Mouse (Mus musculus) layer of hippocampus, postnatal 36 days (tissue): ENCODE data around the gene Jmjd6. TPM values are rescaled to one million over a fixed set of nuclear protein-coding genes. Genes with fewer than 3 reads are reported as not detected.

Experiments
- DNase-seq, 2 experiments: peaks; one replicate each; pipeline ENCODE4 v3.0.0; 2022
- total RNA-seq, 2 experiments: library from RNA; stranded (reverse); gene quantifications; 2 replicates each; pipeline ENCODE4 v1.2.3; 2021

Gene Jmjd6
- total RNA-seq, 2 experiments from 2014 or later, result 35.0 to 44.9 TPM

GRCm38 (mm10) chr11:116806136-116807071 is 36.8 kb downstream of the Jmjd6 start:
- DNase-seq, result no peak

GRCm38 (mm10) chr11:116802709-116803108 is 40.5 kb downstream of the Jmjd6 start:
- no peak for DNase-seq

- no peak for DNase-seq
Observed at GRCm38 (mm10) chr11:116801106-116801505, 42.1 kb downstream of the Jmjd6 start.

- DNase-seq, result peak in 1 of 2 experiments; percentile 41
Observed at GRCm38 (mm10) chr11:116799364-116799763, 43.9 kb downstream of the Jmjd6 start.

Other genes with a start within 250 kb of the Jmjd6 start
- gene Rhbdf2, start 216.4 kb downstream of the Jmjd6 start, total RNA-seq, result 1 to 10 TPM in 1 of 2 experiments, under 1 TPM in 1; 0.90 to 1.4 TPM
- 1 to 10 TPM; 5.0 to 5.2 TPM for gene Prcd, start 189.9 kb downstream of the Jmjd6 start, total RNA-seq
- gene Cygb, start 189.1 kb downstream of the Jmjd6 start, total RNA-seq, result 10 to 100 TPM; 72.2 to 74.8 TPM
- gene St6galnac1, start 67.9 kb downstream of the Jmjd6 start, total RNA-seq, result not detected
- gene Mxra7, start 15.4 kb downstream of the Jmjd6 start, total RNA-seq, result 10 to 100 TPM; 22.3 to 22.6 TPM
- 10 to 100 TPM; 30.3 to 30.4 TPM for gene Mettl23, start 171 bp downstream of the Jmjd6 start, total RNA-seq
- 10 to 100 TPM; 38.7 to 51.4 TPM for gene Mfsd11, start 9.0 kb upstream of the Jmjd6 start, total RNA-seq
- gene Srsf2, start 9.6 kb upstream of the Jmjd6 start, total RNA-seq, result 100 to 1,000 TPM; 170 to 180 TPM
- 10 to 100 TPM; 44.9 to 51.7 TPM for gene Mgat5b, start 75.4 kb upstream of the Jmjd6 start, total RNA-seq